Mouse (Mus musculus) cerebellum, postnatal 36 days (tissue): ENCODE measurements around the gene A830031A19Rik.

Experiments used
- DNase-seq, 2 experiments: peaks; one replicate each; pipeline ENCODE4 v3.0.0; 2021 to 2022; ENCODE audit warnings: mixed read lengths in 2 of 2

A830031A19Rik gene

DNA sequence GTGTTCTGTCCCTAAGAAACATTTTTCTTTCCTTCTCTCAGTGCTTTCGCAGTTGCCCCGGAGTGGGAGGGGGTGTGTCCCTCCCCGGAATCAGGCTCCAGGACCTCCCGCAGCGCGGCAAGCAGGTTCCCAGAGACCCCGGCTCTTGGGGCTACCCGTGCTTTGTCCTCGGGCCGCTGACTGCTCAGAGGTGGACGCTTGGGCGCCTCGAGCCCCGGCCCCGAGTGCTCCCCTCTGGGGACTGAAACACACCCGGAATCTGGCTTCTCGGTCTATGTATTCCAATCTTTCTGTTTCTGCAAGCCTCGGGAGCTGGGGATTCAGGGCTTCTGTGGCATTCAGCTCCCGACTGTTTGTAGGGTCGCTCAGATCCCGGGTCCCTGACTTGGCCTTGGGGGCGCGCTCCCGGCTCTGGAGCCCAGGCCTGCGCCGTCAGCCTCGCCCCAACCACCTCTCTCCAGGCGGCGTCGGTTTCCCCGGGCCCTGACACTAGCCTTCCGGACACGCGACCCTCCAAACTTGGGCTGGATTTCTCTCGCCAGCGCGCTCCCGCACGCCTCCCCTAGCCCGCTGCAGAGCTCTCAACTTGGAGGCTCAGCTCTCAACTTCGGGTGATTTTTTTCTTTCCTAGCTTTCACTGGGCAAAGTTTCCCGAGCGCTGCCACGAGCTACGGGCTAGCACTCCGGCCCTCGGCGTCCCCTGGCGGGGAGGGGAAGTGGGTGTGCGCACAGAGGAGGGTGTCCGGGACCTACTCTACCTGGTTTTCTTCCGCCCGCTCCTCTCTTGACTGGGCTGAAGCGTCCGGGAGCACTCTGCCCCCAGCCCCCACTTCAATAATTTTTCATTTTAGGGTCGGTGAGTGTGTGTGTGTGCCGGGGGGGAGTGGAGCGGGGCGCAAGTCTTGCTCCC, 2.2 kb upstream of the A830031A19Rik start:
- DNase-seq: no peak

DNA sequence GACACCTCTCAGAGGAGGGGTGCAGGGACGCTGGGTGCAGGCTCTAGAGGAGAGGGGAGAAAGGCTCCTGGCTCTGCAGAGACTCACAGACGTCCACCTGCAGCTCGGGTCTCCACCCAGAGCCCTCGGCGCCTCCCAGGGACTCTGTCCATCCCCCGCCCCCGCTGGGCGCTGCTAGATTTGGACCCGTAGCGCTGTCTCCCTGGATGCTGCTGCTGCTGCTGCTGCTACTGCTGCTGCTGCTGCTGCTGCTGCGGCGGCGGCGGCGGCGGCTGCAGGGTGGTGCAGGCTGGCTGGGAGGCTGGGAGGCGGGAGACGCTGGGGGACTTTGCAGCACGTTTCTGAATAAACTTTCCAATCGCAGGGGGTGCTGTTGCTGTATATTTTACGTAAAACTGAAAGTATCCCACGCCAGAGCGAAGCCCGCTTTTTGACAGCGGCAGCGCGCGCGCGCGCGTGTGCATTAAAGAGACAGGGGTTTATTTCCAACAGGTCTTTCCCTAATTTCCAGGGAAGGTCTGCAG, 1.3 kb upstream of the A830031A19Rik start:
- peak in 1 of 2 experiments; percentile 15 for DNase-seq

DNA sequence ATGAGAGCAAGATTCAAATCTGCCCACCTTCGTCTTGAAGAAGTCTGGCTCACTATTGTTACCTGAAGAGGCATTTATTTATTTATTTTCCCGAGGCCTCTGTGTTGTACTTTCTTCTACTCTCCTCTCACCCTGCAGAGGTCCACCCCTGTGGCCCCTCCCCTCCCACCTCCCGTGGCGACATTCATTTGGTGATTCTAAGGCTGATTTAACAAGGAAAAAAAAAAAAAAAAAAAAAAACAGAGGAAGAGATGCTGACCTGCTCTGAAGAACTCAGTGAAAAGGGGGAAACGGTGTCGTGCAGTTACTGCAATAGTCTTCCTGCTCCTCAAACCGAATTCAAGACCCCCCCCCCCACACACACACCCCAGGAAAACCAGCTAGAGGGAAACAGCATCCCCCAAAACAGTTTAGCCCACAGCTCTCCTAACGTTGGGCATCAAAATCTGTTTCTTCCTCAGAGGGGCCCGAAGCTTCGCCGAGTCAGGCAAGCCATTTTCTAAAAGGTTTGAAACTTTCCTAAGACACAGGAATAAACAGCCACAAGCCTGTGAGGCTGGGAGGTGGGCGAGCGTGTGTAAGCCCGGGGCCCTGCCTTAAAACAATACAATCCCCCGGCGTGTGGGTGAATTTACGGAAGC, 752 bp upstream of the A830031A19Rik start:
- DNase-seq: no peak

DNA sequence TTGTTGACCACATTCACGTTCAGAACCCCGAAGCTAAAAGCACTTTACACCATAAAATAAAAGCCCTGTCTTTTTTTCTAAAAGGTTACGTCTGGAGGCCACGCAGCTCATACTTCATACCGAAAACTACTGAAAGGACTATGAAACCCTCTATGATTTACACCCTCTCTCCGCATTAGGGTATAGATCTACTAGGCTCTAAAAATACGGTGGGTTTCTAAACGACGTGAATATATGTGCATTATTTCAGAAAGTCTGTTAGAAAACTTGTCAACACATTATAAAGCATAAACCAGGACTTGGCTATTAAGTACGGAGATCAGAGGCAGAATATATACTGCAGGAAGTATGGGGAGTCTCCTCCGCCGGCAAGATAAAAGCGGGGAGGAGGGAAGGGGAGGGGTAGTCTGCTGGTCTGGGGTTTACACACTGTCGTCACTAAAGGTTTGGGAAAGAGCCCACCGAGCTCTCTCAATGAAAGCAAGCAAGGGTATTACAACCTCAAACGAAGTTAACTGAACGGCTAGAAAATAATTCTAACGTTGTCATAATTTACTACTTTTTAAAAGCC, 748 bp downstream of the A830031A19Rik start:
- DNase-seq: no peak

DNA sequence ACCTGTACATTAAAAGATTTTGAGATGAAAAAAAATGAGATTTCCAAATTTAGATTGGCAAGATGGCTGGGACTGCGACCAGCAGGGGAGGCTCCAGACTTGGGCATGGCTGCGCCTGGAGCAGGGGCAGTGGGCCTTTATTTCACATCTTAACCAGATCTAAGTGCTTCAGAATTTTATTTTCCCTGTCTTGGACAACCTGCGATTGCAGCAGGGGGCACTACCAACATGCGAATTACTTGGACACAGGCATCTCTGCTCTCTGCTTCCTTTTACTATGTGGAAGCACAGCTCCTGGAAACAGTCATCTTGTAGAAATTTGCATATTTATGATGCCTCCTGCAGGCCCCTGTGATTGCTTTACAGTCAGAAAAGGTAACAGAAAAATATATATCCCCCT, 9.5 kb downstream of the A830031A19Rik start:
- no peak for DNase-seq

DNA sequence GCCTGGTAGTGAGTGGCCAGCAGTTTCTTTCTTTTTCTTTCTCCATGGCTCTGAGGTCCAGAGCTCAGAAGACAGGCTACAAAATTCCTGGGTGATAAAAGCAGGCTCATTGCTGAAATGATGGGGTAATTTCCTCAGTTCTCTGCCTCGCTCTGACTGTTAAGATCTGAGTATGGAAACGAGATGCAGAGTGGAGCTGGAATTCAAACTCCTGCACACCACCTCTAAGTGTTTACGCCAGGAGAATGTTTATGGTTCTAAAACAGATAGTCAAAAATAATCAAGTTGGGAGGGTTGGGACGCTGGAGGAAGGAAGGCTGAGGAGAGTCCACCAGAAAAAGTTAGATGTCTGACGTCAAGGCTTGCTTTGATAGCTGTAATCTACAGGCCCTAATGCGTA, 10.6 kb downstream of the A830031A19Rik start:
- DNase-seq: no peak

DNA sequence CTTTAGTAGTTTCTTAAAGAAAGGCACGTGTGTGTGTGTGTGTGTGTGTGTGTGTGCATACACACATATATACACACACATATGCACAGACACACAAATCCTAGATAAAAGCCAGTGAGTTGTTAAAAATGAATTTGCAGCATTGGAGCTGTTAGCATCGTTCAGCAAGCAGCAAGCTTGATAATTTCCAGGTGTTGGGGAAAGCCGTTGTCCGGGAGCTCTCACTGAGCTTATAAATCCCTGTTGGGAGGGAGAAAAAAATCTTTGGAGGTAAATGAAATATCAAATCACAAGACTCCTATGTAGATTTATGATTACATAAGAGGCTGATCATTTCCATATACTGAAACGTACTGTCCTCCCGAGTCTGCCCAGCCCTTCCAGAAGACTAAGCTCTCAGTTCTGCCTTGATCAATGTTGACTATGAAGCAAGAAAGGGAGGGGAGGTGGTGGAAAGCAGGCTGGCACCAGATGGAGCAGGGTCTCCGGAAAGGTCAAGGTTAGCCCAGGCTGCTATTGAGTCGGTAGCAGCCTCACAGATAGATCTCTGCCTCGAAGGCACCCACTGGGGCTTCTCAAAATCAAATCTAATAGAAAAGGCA, 12.3 kb downstream of the A830031A19Rik start:
- no peak for DNase-seq

DNA sequence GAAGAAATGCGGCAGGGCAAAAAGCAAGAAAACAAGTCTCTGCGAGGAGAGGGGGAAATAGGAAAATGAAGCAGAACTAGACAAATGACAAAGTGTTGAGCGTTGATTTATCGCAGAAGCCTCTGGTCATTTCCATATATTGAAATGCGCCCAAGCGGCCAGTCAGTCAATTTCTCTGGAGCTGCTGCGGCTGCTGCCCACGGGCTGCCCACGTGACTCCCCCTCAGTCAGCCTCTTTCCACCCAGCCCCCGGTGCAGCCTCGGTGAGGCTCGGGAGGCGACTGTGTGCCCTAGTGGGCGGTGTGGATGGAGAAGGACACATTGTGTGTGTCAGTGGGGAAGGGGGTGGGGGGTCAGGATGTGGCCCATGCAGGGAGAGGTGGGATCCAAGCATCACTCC, 13.0 kb downstream of the A830031A19Rik start:
- no peak for DNase-seq

DNA sequence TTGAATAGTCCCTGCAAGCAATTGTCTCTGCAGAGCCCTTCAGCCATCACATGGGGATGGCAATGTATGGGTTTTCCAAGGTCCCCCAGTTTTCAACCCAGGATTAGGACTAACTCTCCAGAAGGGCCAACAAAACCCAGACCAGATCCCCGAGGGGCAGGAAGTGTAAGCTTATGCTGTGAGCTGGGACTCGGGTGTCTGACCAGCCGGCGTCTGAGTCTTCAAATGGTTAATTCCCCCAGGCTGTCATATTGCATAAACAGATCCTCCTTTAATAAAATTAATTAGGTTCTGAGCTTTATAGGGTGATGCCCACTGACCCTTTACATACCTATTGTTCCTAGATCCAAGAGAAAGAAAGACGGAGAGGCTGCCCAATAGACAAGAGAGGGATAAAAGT, 14.4 kb downstream of the A830031A19Rik start:
- DNase-seq: no peak

DNA sequence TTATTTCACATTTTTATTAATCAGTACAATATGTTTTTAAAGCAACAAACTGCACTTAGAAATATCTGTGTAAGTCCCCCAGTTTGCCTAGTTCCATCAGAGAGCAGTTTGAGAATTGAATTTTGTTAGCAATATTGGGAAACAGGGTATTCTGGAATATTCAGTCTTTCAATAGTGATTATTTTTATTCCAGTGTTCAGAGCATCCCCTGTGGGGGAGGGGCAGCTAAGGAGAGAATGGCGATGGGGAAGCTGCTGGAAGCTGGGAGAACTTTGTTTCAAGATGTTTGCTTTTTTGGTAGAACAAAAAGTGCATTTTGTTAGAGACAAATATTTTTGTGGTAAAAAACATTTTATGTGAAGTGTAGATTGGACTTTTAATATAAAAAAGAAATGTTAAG, 15.7 kb downstream of the A830031A19Rik start:
- no peak for DNase-seq

DNA sequence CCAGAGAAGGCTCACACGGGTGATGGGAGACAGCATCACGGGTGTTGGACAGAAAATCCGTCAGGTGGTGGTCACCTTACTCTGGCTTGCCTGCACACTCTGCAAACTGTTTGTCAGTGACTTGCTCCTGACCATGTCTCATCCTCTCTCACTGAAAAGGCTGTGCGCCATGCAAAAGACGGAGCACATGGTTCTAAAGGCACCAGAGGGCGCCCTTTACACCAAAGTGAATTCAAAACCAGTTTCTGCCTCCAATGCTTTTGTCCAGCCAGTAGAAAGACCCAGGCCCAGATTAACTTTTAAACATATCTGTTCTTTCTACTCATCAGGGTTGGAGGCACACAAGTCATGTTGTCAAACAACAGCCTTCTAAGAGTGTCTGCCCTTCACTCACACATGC, 22.0 kb downstream of the A830031A19Rik start:
- DNase-seq: no peak

DNA sequence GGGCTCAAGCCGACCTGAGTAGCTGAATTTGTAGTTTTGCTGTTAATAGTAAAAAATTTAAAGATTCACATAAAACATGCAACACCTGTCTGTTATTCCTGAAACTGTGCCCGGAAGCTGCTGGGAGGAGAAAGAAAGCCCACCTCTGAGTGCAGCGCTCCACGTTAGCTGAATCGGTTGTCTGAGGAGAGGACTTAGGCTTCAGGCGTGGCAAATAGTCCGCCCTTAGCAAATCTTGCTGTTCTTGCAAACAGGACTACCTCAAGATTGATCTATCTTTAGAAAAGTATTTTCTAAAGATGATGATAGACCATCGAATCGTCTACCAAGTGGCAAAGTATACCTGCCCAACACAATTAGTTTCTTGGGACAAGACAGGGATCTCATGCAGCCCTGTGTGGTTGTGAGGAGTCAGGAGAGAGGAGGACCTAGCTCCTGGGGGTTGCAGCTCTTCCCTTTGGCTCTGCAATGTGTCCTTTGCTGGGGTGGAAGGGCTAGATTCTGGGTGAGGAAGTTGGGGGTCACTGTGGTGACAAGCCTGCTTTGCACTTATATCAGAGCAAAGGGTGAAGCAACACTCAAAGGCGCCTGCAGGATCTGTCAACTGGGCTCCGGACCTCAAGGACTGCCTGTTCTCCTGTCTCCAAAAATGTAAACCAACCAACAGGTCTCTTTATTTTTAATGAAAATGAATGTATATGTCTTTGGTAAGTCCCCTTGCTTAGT, 24.7 kb downstream of the A830031A19Rik start:
- no peak for DNase-seq

DNA sequence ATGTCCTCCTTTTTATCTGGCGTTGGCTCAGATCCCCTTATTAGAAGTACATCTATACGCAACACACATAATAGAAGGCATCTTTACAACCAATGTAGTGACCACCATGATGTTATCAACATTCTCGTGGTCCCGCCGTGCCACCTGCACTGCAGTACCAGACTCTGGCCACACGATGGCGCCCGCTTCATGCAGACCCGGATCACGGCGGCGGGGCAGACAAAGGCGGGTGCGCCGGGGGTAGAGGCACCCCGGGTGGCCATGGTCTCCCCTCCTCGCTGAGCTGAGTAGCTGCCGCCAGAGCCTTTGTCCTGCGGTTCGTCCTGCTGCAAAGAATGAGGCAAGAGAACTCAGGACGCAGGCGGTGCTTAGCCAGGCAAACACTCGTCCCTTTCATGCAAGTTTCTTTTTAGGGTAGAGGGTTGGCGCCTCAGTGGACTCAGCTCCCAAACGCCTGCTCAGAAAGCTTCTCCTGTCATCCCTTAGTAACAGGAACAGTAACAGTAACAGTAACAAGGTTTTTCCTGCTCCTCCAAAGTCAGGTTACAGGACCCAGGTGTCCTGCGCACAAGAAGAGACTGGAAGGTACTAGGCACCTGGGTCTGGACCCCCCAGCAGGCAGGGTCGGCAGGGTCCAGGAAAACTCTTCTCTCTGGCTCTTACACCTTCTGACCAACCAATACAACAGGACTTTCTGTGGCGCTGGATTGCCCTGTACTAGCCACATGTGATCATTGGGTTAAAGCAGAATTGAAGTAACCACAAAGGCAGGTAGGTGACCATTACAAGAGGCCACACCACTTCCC, 25.4 kb downstream of the A830031A19Rik start:
- DNase-seq: peak; percentile 69 to 77

DNA sequence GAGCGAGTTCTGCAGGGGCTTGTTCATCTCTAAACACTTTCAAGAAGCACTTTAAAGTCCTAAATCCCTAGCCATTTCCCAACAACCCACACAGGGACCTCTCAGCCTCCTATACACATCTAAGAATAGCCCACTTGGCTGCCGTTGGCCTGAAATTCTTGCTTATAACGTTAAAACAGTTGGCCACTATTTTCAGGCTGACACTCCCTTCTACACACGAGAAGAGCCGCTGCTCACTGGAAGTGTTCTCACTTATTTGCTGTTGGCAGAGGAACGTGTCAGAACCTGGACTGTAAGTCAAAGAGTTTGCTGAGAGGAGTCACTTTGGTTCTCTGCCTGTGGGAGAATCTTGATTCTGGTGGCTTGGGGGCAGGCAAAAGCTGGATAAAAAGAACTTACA, 30.8 kb downstream of the A830031A19Rik start:
- no peak for DNase-seq

DNA sequence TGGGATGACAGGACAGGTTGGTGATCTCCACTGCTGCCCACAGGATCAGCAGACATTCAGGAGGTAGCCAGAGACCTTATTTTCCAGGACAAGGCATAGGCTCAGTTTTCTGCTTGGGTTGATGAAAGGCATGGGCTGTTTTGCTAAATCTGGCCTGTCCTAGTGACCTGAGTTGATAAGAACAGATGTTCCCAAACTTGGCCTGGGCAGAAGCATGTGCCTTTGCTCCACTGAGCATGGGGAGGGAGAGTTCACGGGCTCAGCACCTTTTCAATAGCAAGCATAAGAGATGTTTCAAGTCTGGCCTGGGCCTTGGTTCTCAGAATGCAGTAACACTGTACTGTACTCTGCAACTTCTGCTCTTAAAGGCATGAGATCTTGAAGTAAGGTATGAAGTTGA, 54.1 kb downstream of the A830031A19Rik start:
- DNase-seq: no peak

DNA sequence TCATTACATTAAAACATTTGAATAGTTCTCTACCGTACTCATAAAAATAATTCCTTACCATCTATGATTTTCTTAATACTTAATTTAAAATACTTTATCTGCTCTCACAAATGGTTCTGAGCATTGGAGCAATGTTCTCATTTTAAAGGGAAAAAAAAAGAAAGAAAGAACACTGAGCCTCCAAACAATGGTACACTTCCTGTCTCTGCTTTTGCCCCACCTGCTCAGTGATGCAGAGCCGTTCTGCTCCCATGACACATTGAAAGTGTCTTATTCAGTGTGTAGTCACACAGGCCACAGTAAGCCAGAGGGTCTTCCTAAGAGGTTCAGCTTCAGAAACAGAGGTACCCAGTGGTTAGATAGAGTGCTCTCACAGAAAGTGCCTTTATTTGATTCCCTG, 56.1 kb downstream of the A830031A19Rik start:
- no peak for DNase-seq

DNA sequence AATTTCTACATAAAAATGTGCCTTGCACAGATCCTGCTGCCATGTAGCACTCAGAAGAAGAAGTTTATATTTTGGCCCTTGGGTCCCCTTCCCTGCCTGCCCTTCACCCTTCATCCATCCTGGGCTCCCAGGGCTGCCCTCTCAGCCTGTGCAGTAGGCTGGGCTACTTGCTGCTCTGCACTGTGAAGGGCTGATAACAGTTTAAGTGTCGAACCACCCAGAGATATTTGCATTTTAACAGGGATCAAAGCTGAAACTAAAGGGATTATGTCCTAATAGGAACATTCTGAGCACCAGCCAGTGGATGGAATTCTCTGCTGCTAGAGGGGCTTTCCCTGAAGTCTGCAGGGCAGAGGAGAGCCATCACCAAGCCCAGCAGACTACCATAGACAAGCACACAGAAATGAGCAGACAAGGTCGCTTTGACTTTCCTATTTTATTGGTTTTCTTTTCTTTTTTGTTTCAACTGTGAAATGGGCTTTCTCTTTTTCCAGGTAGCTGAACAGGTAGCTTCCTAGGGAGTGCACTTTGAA, 58.1 kb downstream of the A830031A19Rik start:
- DNase-seq: no peak

DNA sequence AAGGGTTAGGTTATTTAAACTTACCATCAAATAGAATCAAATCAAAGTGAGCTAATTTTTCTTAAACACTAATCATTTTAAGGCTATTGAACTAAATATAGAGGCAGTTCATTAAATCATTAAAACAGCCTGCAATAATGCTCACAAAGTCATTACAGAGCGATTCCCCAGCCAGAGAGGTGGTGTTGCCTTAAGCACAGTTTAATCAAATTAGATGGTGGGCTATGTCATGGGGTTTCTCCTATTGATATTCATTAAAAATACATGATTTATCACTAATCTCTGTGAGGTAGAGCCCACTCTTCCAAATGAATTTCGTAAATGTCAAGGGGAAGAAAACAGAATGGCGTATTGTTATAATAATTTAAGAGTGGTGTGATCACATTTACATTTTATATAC, 58.8 kb downstream of the A830031A19Rik start:
- no peak for DNase-seq

DNA sequence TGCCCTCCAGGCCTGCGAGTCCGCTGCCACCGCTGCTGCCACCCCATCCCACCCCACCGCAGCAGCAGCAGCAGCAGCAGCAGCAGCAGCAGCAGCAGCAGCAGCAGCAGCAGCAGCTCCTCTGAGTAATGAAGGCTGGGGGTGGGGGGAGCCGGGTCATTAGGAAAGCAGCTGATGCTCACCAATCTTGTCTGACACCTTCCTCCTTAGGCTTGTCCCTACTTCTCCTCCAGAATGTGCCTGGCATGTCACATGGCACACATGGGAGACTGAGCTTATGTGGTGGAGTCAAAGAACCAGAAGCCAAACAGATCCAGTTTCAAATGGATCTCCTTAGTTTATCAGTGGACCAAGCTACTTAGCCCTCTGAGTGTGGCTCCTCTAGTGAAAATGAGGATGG, 60.2 kb downstream of the A830031A19Rik start:
- no peak for DNase-seq

DNA sequence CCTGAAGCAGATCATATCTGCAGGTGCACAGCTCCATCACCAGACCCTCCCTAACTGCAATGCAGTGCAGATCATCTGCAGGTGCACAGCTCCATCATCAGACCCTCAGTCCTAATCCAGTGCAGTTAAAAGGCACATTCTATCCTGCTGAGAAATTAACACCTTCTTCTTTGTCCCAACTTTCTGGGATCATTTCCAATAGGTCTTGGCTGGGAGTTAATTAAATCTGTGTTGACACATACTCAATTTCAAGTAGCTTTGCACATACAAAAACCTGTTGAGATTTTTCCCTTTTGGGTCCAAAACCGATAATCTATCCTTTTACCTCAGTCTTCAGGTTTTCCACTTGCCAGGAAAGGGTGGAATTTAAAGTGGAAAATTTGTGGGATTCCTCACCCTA, 62.6 kb downstream of the A830031A19Rik start:
- no peak for DNase-seq

DNA sequence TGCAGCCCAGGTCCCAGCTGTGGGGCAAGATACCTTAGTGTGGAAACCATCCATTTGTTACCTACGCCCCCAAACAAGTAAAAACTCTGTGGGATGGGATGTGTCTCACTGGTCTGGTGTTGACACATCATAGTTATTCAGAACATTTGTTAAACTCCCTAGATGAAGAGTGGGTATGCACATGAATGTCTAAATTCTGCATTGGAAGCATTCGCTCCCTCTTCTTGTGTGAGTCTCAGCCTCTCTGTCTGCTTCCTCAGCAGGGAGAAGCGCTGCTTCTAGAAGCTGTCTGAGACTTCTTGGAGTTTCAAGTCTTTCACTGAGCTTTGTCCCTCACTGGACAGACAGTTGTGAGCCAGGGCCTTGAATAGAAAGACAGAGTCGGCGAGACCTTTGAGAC, 65.9 kb downstream of the A830031A19Rik start:
- no peak for DNase-seq
